Mouse (Mus musculus) lung, postnatal 0 days (tissue): ENCODE data around the gene Nostrin.

Experiments
- CTCF ChIP-seq: IDR thresholded peaks from 2 replicates; pipeline ENCODE4 v1.5.1; 2016; ENCODE audit warnings: antibody characterized with exemption, mild to moderate bottlenecking
- EP300 ChIP-seq: IDR thresholded peaks from 2 replicates; pipeline ENCODE4 v1.6.1; 2016; ENCODE audit warnings: antibody characterized with exemption, mild to moderate bottlenecking, control low read depth

- TF ChIP-seq CTCF: no peak
- TF ChIP-seq EP300: no peak
These were observed 38.1 kb upstream of the Nostrin start for GRCm38 (mm10) chr2:69097526-69097925.
